Mouse (Mus musculus) cerebellum, postnatal 36 days (tissue): ENCODE measurements at regions not wholly inside any gene's neighbourhood (a gene's known extent, or its start where the extent isn't known, plus 50 kb on each side); places are given as distances from the start of the nearest gene placed in this dataset.

Experiments
- DNase-seq, 2 experiments: peaks; one replicate each; pipeline ENCODE4 v3.0.0; 2021 to 2022; ENCODE audit warnings: mixed read lengths in 2 of 2

DNA sequence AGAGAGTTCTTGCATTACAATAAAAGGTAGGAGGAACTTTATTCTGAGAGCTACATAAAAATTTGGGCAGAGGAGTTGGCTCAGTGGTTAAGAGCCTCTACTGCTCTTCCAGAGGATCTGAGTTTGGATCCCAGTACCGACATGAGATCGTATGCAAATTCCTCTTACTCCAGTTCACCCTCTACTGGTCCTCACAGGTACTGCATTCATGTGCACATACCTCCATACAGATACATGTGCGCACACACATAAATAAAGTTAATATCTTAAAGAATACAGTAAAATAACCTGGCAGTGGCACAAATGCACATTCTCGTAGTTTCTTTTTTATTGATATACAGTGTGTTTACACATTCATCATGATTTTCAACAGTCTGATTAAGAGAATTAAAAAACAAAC lies 232.4 kb downstream of the Vps13c start:
- DNase-seq = no peak

DNA sequence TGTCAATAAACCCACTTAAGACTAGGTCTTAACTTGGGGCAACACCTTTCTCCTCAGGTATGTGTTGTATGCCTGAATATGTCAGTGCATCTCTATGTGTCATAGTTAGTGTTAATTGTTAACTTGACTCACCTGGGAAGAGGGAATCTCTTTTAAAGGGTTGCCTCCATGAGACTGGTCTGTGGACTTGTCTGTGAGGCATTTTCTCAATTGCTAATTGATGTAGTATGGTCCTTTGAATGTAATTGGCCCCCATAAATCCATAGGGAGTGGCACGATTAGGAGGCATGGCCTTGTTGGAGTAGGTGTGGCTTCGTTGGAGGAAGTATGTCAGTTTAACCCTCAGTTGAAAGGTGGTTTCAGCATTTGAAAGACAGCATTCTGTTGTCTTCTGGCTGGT lies 237.1 kb downstream of the Vps13c start:
- no peak for DNase-seq

- no peak for DNase-seq
Observed at GRCm38 (mm10) chr9:68083341-68083740, 243.1 kb downstream of the Vps13c start.

DNA sequence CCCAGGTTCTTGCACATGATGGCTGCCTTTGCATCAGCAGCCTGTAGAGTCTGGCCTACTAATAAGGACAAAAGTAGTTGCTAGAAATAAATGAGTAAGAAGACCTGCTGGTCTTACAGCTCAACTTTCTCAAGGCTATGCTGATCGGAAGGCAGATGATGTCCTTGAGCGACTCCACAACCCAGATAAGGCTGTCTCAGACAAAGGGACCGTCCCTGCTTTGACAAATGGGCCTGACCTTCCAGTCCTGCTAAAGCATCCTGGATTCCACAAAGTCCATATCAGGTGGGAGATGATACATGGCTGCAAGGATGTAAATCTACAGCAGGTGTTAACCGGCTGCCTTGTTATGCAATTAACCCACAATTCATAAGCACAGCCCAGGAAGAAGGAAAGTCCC lies 244.8 kb downstream of the Vps13c start:
- DNase-seq = no peak

DNA sequence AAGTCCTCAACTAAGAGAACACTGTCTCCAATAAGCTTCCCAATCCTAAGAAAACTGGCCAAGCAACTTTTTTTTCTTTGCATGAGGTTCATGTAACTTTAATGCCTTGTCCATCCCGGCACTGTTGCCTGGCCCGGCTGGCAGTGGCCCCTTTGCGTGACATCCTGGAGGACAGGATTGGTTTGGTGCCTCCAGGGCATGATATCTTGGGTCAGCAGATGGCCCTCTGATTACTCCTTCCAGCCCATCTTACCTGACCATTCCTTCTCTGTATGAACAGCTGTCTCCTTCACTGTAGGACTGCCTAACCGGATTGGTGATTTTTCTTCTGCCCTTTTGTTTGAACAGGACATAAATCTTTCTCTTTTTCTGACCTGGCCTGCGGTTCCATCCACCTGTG lies 254.4 kb downstream of the Vps13c start:
- peak; percentile 12 for DNase-seq

- DNase-seq = no peak
Observed at GRCm38 (mm10) chr9:68109841-68110240, 269.6 kb downstream of the Vps13c start.

DNA sequence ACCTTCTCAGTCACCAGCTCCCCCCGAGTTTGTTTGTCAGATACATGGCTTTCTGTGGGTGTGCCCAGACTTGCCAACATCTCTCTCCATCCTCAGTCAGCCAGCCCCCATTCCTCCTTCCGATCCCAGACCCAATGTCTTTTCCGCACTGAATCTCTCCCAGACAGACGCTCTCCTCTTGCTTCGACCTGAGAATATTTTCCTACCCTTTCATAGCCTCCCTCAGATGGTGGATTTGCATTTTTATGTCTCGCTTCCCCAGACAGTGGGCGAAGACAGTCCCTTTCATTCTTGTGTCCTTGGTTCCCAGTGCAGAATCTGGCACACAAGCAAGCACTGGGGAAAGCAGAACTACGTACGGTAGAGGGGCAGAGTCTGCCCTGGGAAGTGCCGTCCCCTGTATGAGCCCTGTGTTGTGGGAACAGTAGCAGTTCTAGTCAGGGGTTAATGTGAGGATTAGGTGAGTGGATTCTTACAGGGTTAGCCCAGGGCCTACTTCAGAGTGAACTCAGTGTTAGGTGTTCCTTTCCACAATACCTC lies 275.0 kb downstream of the Vps13c start:
- no peak for DNase-seq

GRCm38 (mm10) chr9:68116221-68116741 lies 276.1 kb downstream of the Vps13c start:
- DNase-seq = peak; percentile 47 to 50

DNA sequence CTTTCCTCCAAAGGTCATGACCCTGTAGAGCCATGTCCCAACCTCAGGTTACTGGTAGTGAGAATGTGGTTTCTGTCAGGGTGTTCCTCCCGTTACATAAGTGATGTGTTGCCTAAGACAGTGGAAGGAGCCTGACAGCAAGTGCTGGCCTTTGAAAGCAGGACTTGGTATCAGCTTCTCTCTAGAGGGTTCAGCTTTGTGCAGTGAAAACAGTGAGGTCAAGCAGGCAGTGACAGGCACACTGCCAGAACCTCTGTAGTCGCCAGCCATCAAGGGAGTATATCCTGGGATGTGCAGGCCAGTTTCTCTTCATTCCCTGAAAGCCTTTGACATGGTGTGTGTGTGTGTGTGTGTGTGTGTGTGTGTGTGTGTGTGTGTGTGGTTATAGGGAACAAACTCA lies 278.1 kb downstream of the Vps13c start:
- DNase-seq = no peak

DNA sequence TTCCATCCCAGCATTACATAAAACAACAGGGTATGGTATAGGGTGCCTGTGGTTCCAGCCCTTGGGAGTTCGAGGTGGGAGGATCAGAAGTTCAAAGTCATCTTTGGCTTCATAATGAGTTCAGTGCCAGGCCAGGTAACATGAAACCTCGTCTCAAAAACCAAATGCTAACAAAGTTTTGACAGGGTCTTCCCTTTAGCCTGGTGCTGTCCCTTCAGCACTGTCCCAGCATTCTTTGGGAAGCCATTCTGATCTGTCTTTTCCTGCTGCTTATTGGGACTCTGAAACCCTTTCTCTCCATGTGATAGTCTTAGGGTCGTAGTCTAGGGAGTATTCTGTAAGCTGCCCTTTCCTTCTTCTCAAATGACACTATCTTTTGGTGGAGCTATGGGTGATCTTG lies 282.1 kb downstream of the Vps13c start:
- DNase-seq = no peak

- no peak for DNase-seq
Observed at GRCm38 (mm10) chr9:68131263-68131662, 291.1 kb downstream of the Vps13c start.

GRCm38 (mm10) chr9:68135446-68136050 lies 295.4 kb downstream of the Vps13c start:
- DNase-seq = no peak

DNA sequence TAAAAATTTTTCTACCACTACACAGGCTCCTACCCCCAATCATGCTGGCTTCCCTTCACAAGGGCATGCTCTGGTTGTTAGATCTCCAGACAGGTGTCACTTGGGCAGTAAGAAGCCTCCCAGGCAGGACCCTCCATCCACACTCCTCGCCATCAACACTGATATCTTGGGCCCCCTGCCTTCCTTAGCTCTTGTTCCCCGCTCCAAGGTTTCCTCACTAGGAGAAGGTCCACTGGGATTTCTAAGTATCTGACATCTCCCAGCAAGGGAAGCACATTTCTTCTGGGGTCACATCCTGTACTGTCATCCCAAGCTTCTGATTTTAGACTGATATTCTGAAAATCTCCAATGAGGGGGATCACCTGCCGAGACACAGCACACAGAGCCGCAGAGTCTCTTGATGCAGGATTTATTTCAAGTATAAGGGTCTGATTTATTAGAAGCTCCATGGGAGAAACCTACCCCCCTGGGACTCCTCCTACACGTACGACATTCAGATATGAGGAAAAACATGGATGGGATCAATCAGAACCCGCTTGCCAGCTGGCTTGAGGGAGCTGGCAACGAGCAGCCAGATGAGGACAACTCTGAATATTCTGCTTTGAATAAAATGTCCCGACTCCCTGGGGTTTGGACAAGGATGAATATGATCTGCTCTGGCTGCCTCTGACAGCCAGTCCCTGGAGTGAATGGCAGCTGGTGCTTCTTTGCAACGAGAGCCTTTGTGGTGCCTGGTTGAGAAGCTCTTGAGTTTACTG lies 322.8 kb downstream of the Vps13c start:
- DNase-seq = no peak

DNA sequence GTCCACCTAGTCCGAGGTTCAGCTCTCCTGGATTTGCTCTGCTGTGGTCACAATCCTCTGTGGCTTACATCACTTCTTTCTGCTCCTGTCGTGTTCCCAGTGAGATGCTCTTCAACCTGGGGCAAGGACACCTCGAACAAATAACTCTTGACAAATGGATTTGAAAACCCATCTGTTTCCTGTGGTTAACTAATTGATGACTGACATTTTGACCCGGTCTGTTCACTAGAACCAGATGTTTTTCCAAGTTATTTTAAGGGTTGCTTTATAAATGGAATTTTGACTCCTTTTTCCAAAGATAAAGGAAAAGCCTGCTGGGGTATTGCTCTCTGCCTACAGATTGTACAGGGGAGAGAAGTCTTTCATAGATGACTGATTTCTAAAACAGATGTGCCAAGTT lies 326.4 kb downstream of the Vps13c start:
- DNase-seq = no peak

DNA sequence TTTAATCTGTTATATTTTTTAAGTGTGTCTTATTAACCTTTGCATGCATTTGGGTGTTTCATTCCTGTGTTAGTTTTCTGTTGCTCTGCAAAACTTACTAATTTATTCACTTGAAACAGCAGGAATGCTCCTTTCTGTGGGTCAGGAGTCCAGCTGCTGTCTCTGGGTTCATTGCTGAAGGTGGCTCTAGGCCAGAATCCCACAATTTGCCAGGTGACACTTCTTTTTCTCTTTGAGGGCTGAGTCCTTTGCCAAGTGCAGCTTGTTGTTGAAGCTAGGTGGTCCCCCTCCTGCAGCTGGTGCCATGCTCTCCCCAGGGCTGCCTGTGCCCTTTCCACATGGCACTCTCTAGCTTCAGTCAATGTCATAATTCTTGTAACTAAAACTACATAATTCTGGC lies 348.7 kb downstream of the Vps13c start:
- no peak for DNase-seq

DNA sequence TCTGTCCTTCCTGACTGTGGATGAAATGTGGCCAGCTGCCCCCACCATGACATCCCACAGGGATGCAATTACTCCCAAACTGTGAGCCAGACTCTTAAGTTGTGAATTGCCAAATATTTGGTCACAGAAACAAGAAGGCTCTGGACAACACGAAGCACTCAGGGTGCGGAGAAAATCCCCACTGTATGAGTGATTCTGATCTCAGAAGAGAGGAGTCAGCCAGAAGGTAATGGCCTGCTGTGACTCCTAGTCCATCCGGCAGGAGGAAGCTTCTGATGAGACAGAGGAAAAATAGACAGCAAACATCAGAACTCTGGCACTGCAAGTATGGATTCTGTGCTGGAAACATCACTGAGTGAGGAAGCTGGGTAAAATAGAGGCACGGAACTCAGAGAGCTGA lies 359.6 kb downstream of the Vps13c start:
- no peak for DNase-seq

DNA sequence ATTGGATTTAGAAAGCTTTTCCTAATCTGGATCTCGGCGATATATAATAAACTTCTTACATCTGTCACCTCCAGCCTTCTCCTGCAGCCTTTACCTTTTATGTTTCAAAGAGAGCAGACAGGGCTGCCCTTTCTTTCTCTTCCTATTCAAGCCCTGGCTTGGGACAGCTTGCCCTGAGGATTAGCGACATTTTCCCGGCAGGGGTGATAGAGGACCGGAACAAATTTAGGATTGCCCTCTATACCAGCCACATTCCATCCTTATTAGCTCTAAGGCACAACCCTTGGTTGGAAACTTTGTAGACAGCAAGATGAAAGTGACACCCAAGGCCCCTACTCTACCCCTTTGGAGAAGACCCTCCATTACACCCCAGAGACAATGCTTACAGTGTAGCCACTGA lies 360.8 kb downstream of the Vps13c start:
- DNase-seq = no peak

DNA sequence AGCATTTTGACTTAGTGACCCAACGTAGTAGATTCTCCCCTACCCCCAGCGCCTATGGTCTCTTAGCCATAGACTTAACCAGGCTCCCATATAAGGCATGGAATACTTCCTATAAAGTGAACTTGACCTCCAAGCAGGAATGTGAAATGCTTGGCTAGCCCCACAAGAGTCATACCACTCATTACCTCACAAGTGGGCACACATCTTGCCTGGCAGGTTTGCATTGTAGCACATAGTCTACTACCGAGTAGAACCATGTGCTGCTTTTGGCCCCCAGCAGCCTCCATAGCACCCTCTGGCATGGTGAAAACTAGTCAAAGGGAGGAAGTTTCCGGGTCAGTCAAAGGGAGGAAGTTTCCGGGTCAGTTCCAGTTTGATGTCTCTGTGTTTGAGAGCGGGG lies 385.5 kb downstream of the Vps13c start:
- no peak for DNase-seq

GRCm38 (mm10) chr9:68231131-68231530 lies 390.9 kb downstream of the Vps13c start:
- DNase-seq = peak; percentile 34 to 42

DNA sequence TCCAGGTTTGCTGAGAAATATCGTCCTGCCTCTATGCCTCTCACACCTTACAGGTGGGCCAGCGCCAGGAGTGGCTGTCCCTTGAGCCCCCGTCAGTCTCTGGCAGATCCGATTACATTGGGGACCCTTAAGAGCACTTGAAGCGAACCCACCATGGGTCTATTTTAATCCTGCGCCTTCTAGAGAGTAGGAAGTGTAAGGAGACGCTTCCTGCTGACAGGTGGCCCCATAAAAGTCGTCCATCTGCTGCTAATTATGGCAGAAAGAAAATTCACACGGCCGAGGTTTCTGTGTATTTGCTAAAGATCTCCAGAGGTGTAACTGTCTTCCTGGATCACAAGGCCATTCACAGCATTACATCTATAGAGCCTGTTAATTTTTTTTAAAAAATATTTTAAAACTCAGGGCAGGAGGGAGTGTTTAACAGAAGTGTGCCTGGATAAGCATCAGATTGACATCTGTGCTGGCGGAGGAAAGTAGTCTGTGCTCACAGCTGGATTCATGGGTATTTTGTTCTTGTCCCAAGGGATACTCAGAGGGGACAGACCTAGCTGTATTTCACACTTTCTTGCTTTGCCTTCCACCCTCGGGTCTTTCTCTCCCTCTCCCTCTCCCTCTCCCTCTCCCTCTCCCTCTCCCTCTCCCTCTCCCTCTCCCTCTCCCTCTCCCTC lies 394.9 kb downstream of the Vps13c start:
- DNase-seq = peak; percentile 40 to 49

DNA sequence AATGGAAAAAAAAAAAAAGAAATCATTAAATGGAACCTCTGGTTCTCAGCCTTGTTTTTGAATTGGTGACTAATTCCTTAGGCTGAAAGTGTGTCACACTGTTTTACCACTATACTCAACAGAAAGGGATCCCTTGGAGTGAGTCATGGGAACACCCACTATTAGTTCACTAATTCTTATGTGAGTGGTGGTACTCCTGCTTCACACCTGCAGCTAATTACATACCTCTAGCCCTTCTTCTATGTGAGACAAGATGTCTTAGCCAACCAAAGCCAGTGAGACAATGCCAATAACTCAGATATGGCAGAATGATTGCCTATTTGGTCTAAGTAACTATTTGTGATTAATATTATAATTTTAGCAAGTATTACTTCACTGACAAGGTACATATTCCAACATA lies 398.9 kb downstream of the Vps13c start:
- no peak for DNase-seq

GRCm38 (mm10) chr9:68239551-68239950 lies 399.4 kb downstream of the Vps13c start:
- DNase-seq = no peak

DNA sequence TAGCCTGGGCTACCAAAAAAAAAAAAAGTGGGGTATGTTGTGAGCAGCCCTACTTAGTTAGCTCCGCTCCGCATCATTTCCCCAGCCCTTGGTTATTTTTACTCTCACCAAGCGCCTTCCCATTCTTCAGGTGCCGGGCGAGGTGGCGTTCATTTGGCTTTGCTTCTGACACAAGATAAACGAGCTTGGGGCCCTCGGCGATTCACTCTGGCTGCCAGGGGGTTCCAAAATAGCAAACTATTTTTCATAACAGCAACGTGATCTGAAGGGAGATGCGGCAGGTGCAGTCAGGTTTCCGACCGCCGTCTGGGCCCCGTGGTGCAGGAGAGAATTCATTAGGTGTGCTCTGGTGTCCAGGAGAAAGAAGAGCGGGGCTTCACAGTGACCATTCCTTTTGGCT lies 403.6 kb upstream of the Rora start:
- no peak for DNase-seq

DNA sequence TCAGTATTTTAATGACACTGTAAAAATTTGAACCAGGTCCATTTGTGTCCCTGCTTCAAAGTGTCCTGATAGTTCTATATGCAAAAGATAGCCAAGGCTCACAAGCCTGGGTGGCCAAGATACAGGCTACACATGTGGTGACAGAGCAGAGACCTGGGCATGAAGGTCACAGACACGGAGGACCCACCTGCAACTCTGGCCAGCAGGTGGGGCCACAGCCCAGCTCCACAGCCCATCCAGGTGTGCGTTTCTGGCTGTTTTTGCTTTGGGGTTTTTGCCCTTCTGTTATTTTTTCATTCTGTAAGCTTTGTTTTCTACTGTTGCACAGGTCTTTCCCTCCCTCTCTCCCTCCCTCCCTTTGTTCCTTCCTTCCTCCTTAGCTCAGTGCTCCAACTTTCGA lies 399.4 kb upstream of the Rora start:
- DNase-seq = no peak
